In the genomic region with DNA sequence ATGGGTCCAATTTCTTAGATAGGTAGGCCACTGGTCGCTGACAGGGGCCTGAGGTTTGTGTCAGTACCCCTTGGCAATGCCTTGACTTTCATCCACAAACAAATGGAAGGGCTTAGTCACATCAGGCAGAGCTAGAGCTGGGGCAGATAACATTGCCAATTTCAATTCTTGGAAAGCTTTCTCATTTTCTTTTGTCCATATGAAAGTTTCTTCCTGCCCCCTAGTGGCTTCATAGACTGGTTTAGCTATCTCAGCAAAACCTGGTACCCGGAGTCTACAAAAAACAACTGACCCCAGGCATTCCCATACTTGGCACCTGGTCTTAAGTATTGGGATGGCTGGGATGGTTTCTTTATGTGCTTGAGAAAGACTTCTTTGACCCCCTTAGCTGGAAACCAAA, we compare ENCODE assay signal across 9 mouse cellular contexts.
DNase-seq lines count a peak whose midpoint lies in the region; ATAC-seq and TF ChIP-seq lines count a peak whose summit lies in the region.
"Had no signal": no experiment of that assay in that cellular context is flagged by ENCODE, and none has a peak within 500 bp of the region (broad histone marks: within the 10 kb centered on the region; RNA-seq: fewer than 3 reads in every experiment).

No protein-coding gene starts in this region.

- no peaks in the 10 kb centered on the region for H3K27me3 ChIP-seq in cerebellum, adult 2 months (ENCODE audit: control insufficient read depth, insufficient read depth, low read length)
- no peaks in the 10 kb centered on the region for H3K27me3 ChIP-seq in limb, embryonic 14.5 days (ENCODE audit: control insufficient read depth, insufficient read depth, low read length)
- H3K27me3 ChIP-seq in limb, embryonic 10.5 days (ENCODE audit: low read depth, poor library complexity, severe bottlenecking): no peaks in the 10 kb centered on the region
- no peaks in the 10 kb centered on the region for H3K27me3 ChIP-seq in midbrain, embryonic 15.5 days (replicated peaks)
- H3K27me3 ChIP-seq: lung, embryonic 15.5 days had no signal

- H3K4me2 ChIP-seq in limb, embryonic 14.5 days (replicated peaks; ENCODE audit: low read depth, low read length, severe bottlenecking): no peak overlapping the region
- no peak overlapping the region for H3K4me2 ChIP-seq in midbrain, embryonic 15.5 days
- H3K4me2 ChIP-seq: lung, embryonic 15.5 days had no signal

- TF ChIP-seq POLR2A in cerebellum, adult 2 months (IDR thresholded peaks at IDR 0.05; ENCODE audit: borderline replicate concordance, insufficient read depth, low read length): no peak
- TF ChIP-seq POLR2A in limb, embryonic 14.5 days (IDR thresholded peaks at IDR 0.05; ENCODE audit: borderline replicate concordance, extremely low read depth, insufficient read depth, insufficient read length): no peak

- H3K4me1 ChIP-seq in cerebellum, adult 2 months (ENCODE audit: control insufficient read depth, insufficient read depth, low read length): peaks cover 2% of the 10 kb centered on the region; the same call in 1 of the 2 replicates
- H3K4me1 ChIP-seq in limb, embryonic 14.5 days (ENCODE audit: control insufficient read depth, insufficient read depth, low read length): no peaks in the 10 kb centered on the region
- no peaks in the 10 kb centered on the region for H3K4me1 ChIP-seq in limb, embryonic 10.5 days
- no peaks in the 10 kb centered on the region for H3K4me1 ChIP-seq in midbrain, embryonic 15.5 days
- H3K4me1 ChIP-seq: lung, embryonic 15.5 days had no signal

- ATAC-seq in limb, embryonic 14.5 days (ENCODE audit: low FRiP score, low read depth): no peak
- ATAC-seq in midbrain, embryonic 15.5 days (replicated peaks): no peak

- peak in 1 of 2 experiments; percentile 47 for DNase-seq in cerebellum, adult 2 months
- no peak for DNase-seq in cerebellum, adult 11 months
- peak; percentile 50 for DNase-seq in limb, embryonic 14.5 days (ENCODE audit: low spot score)
- DNase-seq in limb, embryonic 10.5 days (ENCODE audit: low spot score): no peak
- DNase-seq in cerebellum, adult 9-11 months: peak; percentile 6
- peak; percentile 7 to 10 for DNase-seq in left cerebral cortex, postnatal 36 days (ENCODE audit: low spot score in 2 of 2)
- DNase-seq in c-Kit-positive CD71-positive TER-119-positive erythroid progenitor cells, embryonic 14.5 days (ENCODE audit: low spot score): no peak

- H3K4me3 ChIP-seq in cerebellum, adult 2 months (replicated peaks; ENCODE audit: insufficient read depth, low read depth, low read length): no peak overlapping the region
- no peak overlapping the region for H3K4me3 ChIP-seq in limb, embryonic 14.5 days (replicated peaks; ENCODE audit: low read length)
- H3K4me3 ChIP-seq in limb, embryonic 10.5 days: no peak overlapping the region
- no peak overlapping the region for H3K4me3 ChIP-seq in midbrain, embryonic 15.5 days
- H3K4me3 ChIP-seq: lung, embryonic 15.5 days had no signal

- H3K9ac ChIP-seq in limb, embryonic 14.5 days (ENCODE audit: low read depth, low read length, severe bottlenecking): no peak overlapping the region
- H3K9ac ChIP-seq in midbrain, embryonic 15.5 days: no peak overlapping the region
- H3K9ac ChIP-seq: lung, embryonic 15.5 days had no signal

- no peak overlapping the region for H3K27ac ChIP-seq in cerebellum, adult 2 months (ENCODE audit: insufficient read depth, low read length)
- no peak overlapping the region for H3K27ac ChIP-seq in limb, embryonic 14.5 days (replicated peaks; ENCODE audit: low read depth, low read length)
- no peak overlapping the region for H3K27ac ChIP-seq in limb, embryonic 10.5 days
- H3K27ac ChIP-seq in midbrain, embryonic 15.5 days: no peak overlapping the region
- H3K27ac ChIP-seq: lung, embryonic 15.5 days had no signal

- intact Hi-C loops in left cerebral cortex, postnatal 36 days (cut with DNase I): loop anchor here (5.0 kb wide), 3 partner anchors 73 to 178 kb away; a partner anchor contains a TSS

- H3K9me3 ChIP-seq in limb, embryonic 14.5 days (ENCODE audit: control insufficient read depth, low read length): no peaks in the 10 kb centered on the region
- H3K9me3 ChIP-seq in limb, embryonic 10.5 days (replicated peaks): no peaks in the 10 kb centered on the region
- H3K9me3 ChIP-seq in midbrain, embryonic 15.5 days: no peaks in the 10 kb centered on the region
- H3K9me3 ChIP-seq: lung, embryonic 15.5 days had no signal

- WGBS in cerebellum, adult 2 months: 28% methylated on average over 2 of the region's 2 CpGs
- 54% methylated on average over 2 of the region's 2 CpGs for whole genome bisulfite sequencing in limb, embryonic 14.5 days
- WGBS in limb, embryonic 10.5 days: 62% methylated on average over 2 of the region's 2 CpGs
- WGBS in midbrain, embryonic 15.5 days: 62% methylated on average over 2 of the region's 2 CpGs

- H3K36me3 ChIP-seq in limb, embryonic 14.5 days (ENCODE audit: control insufficient read depth, insufficient read depth, low read length): no peaks in the 10 kb centered on the region
- no peaks in the 10 kb centered on the region for H3K36me3 ChIP-seq in limb, embryonic 10.5 days
- H3K36me3 ChIP-seq in midbrain, embryonic 15.5 days (replicated peaks): no peaks in the 10 kb centered on the region
- H3K36me3 ChIP-seq: lung, embryonic 15.5 days had no signal

- peak; percentile 11; the same call in 1 of the 2 replicates for TF ChIP-seq CTCF in cerebellum, adult 2 months (IDR thresholded peaks at IDR 0.05; ENCODE audit: borderline replicate concordance, insufficient read depth, low read depth, low read length)

Comparison
In these comparisons a context has a peak if more than half of its experiments do, and no peak if none do; other contexts are left out.
1. DNase-seq: peak in limb, embryonic 14.5 days (single experiment), cerebellum, adult 9-11 months (single experiment) and left cerebral cortex, postnatal 36 days (2 of 2); none in cerebellum, adult 11 months (single experiment), limb, embryonic 10.5 days (single experiment) and c-Kit-positive CD71-positive TER-119-positive erythroid progenitor cells, embryonic 14.5 days (single experiment).